Mouse (Mus musculus): ENCODE results near the gene Thra. TPM values are rescaled to one million over a fixed set of nuclear protein-coding genes. Genes with fewer than 3 reads are reported as not detected.
A peak's percentile ranks its signal among the peaks of the same experiment; 100 is the strongest.

Gene Thra
- total and polyA plus RNA-seq, 3 experiments = 20.1 to 68.0 (median 33.1) TPM

DNA sequence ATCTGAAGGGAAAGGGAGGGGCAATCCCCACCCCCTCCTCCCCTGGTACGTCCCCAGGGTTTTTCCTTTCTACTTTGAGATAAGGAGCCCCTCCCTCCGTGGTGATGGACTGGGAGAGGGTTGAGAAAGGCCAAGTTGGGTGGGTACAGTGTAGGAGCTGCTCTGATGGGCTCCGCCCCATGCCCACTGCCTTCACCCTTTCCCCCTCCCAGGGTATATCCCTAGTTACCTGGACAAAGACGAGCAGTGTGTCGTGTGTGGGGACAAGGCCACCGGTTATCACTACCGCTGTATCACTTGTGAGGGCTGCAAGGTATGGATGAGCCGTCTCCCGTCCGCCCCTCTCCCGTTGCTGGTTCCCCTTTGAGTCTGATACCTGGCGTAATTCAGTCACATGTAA, 16.3 kb downstream of the Thra start:
- Histone ChIP-seq H3K36me3 (replicated peaks) (peaks cover 85% of the 10 kb centered on the region), H3K4me3 (ENCODE audit: low read depth, low read length) (no peak overlapping the region), H3K9me3 (replicated peaks) (peaks cover 3% of the 10 kb centered on the region; the same call in 1 of the 2 replicates), H3K27me3 (ENCODE audit: insufficient read depth, low read length) (no peaks in the 10 kb centered on the region), H3K4me1 (ENCODE audit: insufficient read depth, low read depth, low read length) (peaks cover 59% of the 10 kb centered on the region)
- ATAC-seq (ENCODE audit: extremely low read depth, insufficient number of reproducible peaks, low FRiP score, poor library complexity, severe bottlenecking) = no peak
- DNase-seq (ENCODE audit: low spot score) = no peak
- no peak for TF ChIP-seq GATA2 (IDR thresholded peaks at IDR 0.05; ENCODE audit: borderline replicate concordance, low read depth, low read length)
- no peak for TF ChIP-seq TAL1 (conservative IDR thresholded peaks at IDR 0.05; ENCODE audit: low read depth, low read length)
- TF ChIP-seq POLR2AphosphoS5 (IDR thresholded peaks at IDR 0.05; ENCODE audit: insufficient replicate concordance, low read depth, low read length) = no peak
- TF ChIP-seq CTCF (IDR thresholded peaks at IDR 0.05; ENCODE audit: low read depth, low read length) = no peak
- no peak for TF ChIP-seq GATA1 (IDR thresholded peaks at IDR 0.05; ENCODE audit: borderline replicate concordance, low read length)

- H3K36me3 ChIP-seq (replicated peaks) = peaks cover 90% of the 10 kb centered on the region
- no peak overlapping the region for H3K4me3 ChIP-seq (ENCODE audit: low read depth, low read length)
- ATAC-seq (ENCODE audit: extremely low read depth, insufficient number of reproducible peaks, low FRiP score, poor library complexity, severe bottlenecking) = no peak
- H3K27me3 ChIP-seq (ENCODE audit: insufficient read depth, low read length) = no peaks in the 10 kb centered on the region
- peaks cover 59% of the 10 kb centered on the region for H3K4me1 ChIP-seq (ENCODE audit: insufficient read depth, low read depth, low read length)
- H3K9me3 ChIP-seq (replicated peaks) = peaks cover 3% of the 10 kb centered on the region; the same call in 1 of the 2 replicates
- no peak for DNase-seq (ENCODE audit: low spot score)
- TF ChIP-seq GATA1 (IDR thresholded peaks at IDR 0.05; ENCODE audit: borderline replicate concordance, low read length) (no peak), GATA2 (IDR thresholded peaks at IDR 0.05; ENCODE audit: borderline replicate concordance, low read depth, low read length) (no peak), TAL1 (conservative IDR thresholded peaks at IDR 0.05; ENCODE audit: low read depth, low read length) (no peak), CTCF (IDR thresholded peaks at IDR 0.05; ENCODE audit: low read depth, low read length) (no peak), POLR2AphosphoS5 (IDR thresholded peaks at IDR 0.05; ENCODE audit: insufficient replicate concordance, low read depth, low read length) (no peak)
Measured at GRCm38 (mm10) chr11:98761939-98762338, 21.5 kb downstream of the Thra start.

- peaks cover 3% of the 10 kb centered on the region; the same call in 1 of the 2 replicates for H3K9me3 ChIP-seq (replicated peaks)
- H3K36me3 ChIP-seq (replicated peaks) = peaks cover 81% of the 10 kb centered on the region
- peak overlapping the region; percentile 46; the same call in 1 of the 2 replicates for H3K4me3 ChIP-seq (ENCODE audit: low read depth, low read length)
- H3K27me3 ChIP-seq (ENCODE audit: insufficient read depth, low read length) = no peaks in the 10 kb centered on the region
- TF ChIP-seq GATA1 (IDR thresholded peaks at IDR 0.05; ENCODE audit: borderline replicate concordance, low read length) = no peak
- TF ChIP-seq POLR2AphosphoS5 (IDR thresholded peaks at IDR 0.05; ENCODE audit: insufficient replicate concordance, low read depth, low read length) = no peak
- TF ChIP-seq CTCF (IDR thresholded peaks at IDR 0.05; ENCODE audit: low read depth, low read length) = peak; percentile 20; the same call in 1 of the 2 replicates
- no peak for TF ChIP-seq GATA2 (IDR thresholded peaks at IDR 0.05; ENCODE audit: borderline replicate concordance, low read depth, low read length)
- no peak for TF ChIP-seq TAL1 (conservative IDR thresholded peaks at IDR 0.05; ENCODE audit: low read depth, low read length)
- peaks cover 62% of the 10 kb centered on the region for H3K4me1 ChIP-seq (ENCODE audit: insufficient read depth, low read depth, low read length)
- DNase-seq (ENCODE audit: low spot score) (no peak), ATAC-seq (ENCODE audit: extremely low read depth, insufficient number of reproducible peaks, low FRiP score, poor library complexity, severe bottlenecking) (no peak; the same call in 1 of the 2 replicates)
Measured at GRCm38 (mm10) chr11:98762756-98763501, 22.5 kb downstream of the Thra start.

DNA sequence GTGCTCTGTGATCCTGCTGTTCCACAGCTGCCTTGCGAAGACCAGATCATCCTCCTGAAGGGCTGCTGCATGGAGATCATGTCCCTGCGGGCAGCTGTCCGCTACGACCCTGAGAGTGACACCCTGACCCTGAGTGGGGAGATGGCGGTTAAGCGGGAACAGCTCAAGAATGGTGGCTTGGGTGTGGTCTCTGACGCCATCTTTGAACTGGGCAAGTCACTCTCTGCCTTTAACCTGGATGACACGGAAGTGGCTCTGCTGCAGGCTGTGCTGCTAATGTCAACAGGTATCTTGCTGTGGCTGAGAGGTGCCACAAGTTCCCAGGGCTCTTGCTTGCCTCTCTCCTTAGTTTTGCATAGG, 23.0 kb downstream of the Thra start:
- ATAC-seq (ENCODE audit: extremely low read depth, insufficient number of reproducible peaks, low FRiP score, poor library complexity, severe bottlenecking) (no peak), DNase-seq (ENCODE audit: low spot score) (no peak)
- no peaks in the 10 kb centered on the region for H3K27me3 ChIP-seq (ENCODE audit: insufficient read depth, low read length)
- H3K4me1 ChIP-seq (ENCODE audit: insufficient read depth, low read depth, low read length) = peaks cover 67% of the 10 kb centered on the region
- TF ChIP-seq CTCF (IDR thresholded peaks at IDR 0.05; ENCODE audit: low read depth, low read length) (no peak), GATA2 (IDR thresholded peaks at IDR 0.05; ENCODE audit: borderline replicate concordance, low read depth, low read length) (no peak), POLR2AphosphoS5 (IDR thresholded peaks at IDR 0.05; ENCODE audit: insufficient replicate concordance, low read depth, low read length) (no peak), TAL1 (conservative IDR thresholded peaks at IDR 0.05; ENCODE audit: low read depth, low read length) (no peak), GATA1 (IDR thresholded peaks at IDR 0.05; ENCODE audit: borderline replicate concordance, low read length) (no peak)
- peaks cover 3% of the 10 kb centered on the region; the same call in 1 of the 2 replicates for H3K9me3 ChIP-seq (replicated peaks)
- peaks cover 80% of the 10 kb centered on the region for H3K36me3 ChIP-seq (replicated peaks)
- peak overlapping the region; percentile 46; the same call in 1 of the 2 replicates for H3K4me3 ChIP-seq (ENCODE audit: low read depth, low read length)

DNA sequence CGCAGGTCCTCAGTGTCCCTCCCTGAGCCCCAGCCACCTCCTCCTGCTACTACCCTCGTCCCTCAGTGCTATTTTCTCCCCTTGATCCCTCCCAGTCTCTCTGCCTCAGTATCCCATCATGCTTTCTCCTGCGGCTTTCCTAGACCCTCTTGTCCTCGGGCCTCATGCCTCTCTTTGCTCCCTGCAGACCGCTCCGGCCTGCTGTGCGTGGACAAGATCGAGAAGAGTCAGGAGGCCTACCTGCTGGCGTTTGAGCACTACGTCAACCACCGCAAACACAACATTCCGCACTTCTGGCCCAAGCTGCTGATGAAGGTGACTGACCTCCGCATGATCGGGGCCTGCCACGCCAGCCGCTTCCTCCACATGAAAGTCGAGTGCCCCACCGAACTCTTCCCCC, 23.7 kb downstream of the Thra start:
- H3K4me3 ChIP-seq (ENCODE audit: low read depth, low read length) = no peak overlapping the region
- no peak for DNase-seq (ENCODE audit: low spot score)
- TF ChIP-seq GATA1 (IDR thresholded peaks at IDR 0.05; ENCODE audit: borderline replicate concordance, low read length) = no peak
- no peak for TF ChIP-seq CTCF (IDR thresholded peaks at IDR 0.05; ENCODE audit: low read depth, low read length)
- no peak for TF ChIP-seq POLR2AphosphoS5 (IDR thresholded peaks at IDR 0.05; ENCODE audit: insufficient replicate concordance, low read depth, low read length)
- TF ChIP-seq GATA2 (IDR thresholded peaks at IDR 0.05; ENCODE audit: borderline replicate concordance, low read depth, low read length) = no peak
- TF ChIP-seq TAL1 (conservative IDR thresholded peaks at IDR 0.05; ENCODE audit: low read depth, low read length) = no peak
- H3K4me1 ChIP-seq (ENCODE audit: insufficient read depth, low read depth, low read length) = peaks cover 73% of the 10 kb centered on the region
- peaks cover 3% of the 10 kb centered on the region; the same call in 1 of the 2 replicates for H3K9me3 ChIP-seq (replicated peaks)
- H3K27me3 ChIP-seq (ENCODE audit: insufficient read depth, low read length) = no peaks in the 10 kb centered on the region
- peaks cover 81% of the 10 kb centered on the region for H3K36me3 ChIP-seq (replicated peaks)
- ATAC-seq (ENCODE audit: extremely low read depth, insufficient number of reproducible peaks, low FRiP score, poor library complexity, severe bottlenecking) = no peak

GRCm38 (mm10) chr11:98764746-98765145, 24.3 kb downstream of the Thra start:
- no peak for DNase-seq (ENCODE audit: low spot score)
- peaks cover 80% of the 10 kb centered on the region for H3K4me1 ChIP-seq (ENCODE audit: insufficient read depth, low read depth, low read length)
- no peaks in the 10 kb centered on the region for H3K27me3 ChIP-seq (ENCODE audit: insufficient read depth, low read length)
- no peak overlapping the region for H3K4me3 ChIP-seq (ENCODE audit: low read depth, low read length)
- peaks cover 86% of the 10 kb centered on the region for H3K36me3 ChIP-seq (replicated peaks)
- no peak for ATAC-seq (ENCODE audit: extremely low read depth, insufficient number of reproducible peaks, low FRiP score, poor library complexity, severe bottlenecking)
- TF ChIP-seq TAL1 (conservative IDR thresholded peaks at IDR 0.05; ENCODE audit: low read depth, low read length) (no peak), POLR2AphosphoS5 (IDR thresholded peaks at IDR 0.05; ENCODE audit: insufficient replicate concordance, low read depth, low read length) (no peak), CTCF (IDR thresholded peaks at IDR 0.05; ENCODE audit: low read depth, low read length) (no peak), GATA2 (IDR thresholded peaks at IDR 0.05; ENCODE audit: borderline replicate concordance, low read depth, low read length) (no peak), GATA1 (IDR thresholded peaks at IDR 0.05; ENCODE audit: borderline replicate concordance, low read length) (no peak)
- peaks cover 3% of the 10 kb centered on the region; the same call in 1 of the 2 replicates for H3K9me3 ChIP-seq (replicated peaks)

Measured in G1E (cell line).